Mouse (Mus musculus) neural tube, embryonic 15.5 days (tissue): ENCODE measurements around the gene Lpp. TPM values are rescaled to one million over a fixed set of nuclear protein-coding genes. Genes with fewer than 3 reads are reported as not detected.

ENCODE experiments used
- ATAC-seq: fragments of 200-750 bp; cut with Nextera tagmentation; 2 replicates; pipeline ENCODE4 v1.8.0; 2017; ENCODE audit warnings: mild to moderate bottlenecking, moderate TSS enrichment, moderate library complexity; ENCODE audit not compliant: low FRiP score
- H3K27ac ChIP-seq: fragments of 300-500 bp; sonication (generic); replicated peaks from 2 replicates; pipeline ENCODE4 v1.5.1; 2015; ENCODE audit warnings: mild to moderate bottlenecking, inconsistent platforms
- H3K27me3 ChIP-seq: fragments of 300-500 bp; sonication (generic); replicated peaks from 2 replicates; pipeline ENCODE4 v1.6.1; 2015; ENCODE audit warnings: inconsistent platforms
- H3K36me3 ChIP-seq: fragments of 300-500 bp; sonication (generic); 2 replicates; pipeline ENCODE4 v1.6.1; 2015; ENCODE audit warnings: inconsistent platforms
- H3K4me1 ChIP-seq: fragments of 300-500 bp; sonication (generic); 2 replicates; pipeline ENCODE4 v1.6.1; 2015; ENCODE audit warnings: inconsistent platforms
- H3K4me2 ChIP-seq: fragments of 300-500 bp; sonication (generic); 2 replicates; pipeline ENCODE4 v1.6.1; 2015; ENCODE audit warnings: inconsistent platforms, mild to moderate bottlenecking, moderate library complexity
- H3K4me3 ChIP-seq: fragments of 300-500 bp; sonication (generic); replicated peaks from 2 replicates; pipeline ENCODE4 v1.5.1; 2015; ENCODE audit warnings: mild to moderate bottlenecking, inconsistent platforms
- H3K9ac ChIP-seq: fragments of 300-500 bp; sonication (generic); replicated peaks from 2 replicates; pipeline ENCODE4 v1.6.1; 2015; ENCODE audit warnings: mild to moderate bottlenecking, inconsistent platforms
- H3K9me3 ChIP-seq: fragments of 300-500 bp; sonication (generic); replicated peaks from 2 replicates; pipeline ENCODE4 v1.6.1; 2016; ENCODE audit warnings: inconsistent platforms
- WGBS: fragments of 180-500 bp; shearing (Covaris S2); methylation state at CpG from one replicate; pipeline ENCODE4 v1.1.7; 2015; ENCODE audit warnings: mixed read lengths; 5-methylcytosine and 5-hydroxymethylcytosine counted together
- polyA plus RNA-seq: library from polyadenylated mRNA; unstranded; fragments of >200 nt; fragmentation: Nextera tagmentation; extraction: Ambion mirVana; gene quantifications from 2 replicates; pipeline ENCODE4 v1.2.1, GENCODE M21; 2015

Gene Lpp
- polyA plus RNA-seq, 1 experiment from 2014 or later = 10.6 TPM

DNA sequence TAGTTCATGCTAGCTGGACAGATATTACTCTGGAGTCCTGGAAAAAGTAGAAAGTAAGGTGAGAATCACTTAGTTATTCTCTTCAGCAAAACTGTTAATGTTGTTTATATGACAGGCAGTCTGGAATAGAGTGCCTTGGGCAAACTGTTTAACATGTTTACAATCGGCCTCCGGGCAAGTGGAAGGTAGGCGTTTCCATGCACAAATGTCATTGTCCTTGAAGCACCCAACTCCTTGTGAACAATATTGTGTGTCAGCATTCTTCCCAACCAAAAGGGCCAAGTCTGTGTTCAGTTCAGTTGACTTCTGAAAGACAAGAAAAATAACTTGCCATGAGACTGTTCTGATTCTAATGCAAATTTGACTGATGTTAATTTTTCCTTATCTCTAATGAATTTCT lies 539.5 kb downstream of the Lpp start:
- H3K4me3 ChIP-seq = no peak overlapping the region
- H3K27me3 ChIP-seq = no peaks in the 10 kb centered on the region
- no peak overlapping the region for H3K4me2 ChIP-seq
- no peaks in the 10 kb centered on the region for H3K36me3 ChIP-seq
- no peak for ATAC-seq
- no peak overlapping the region for H3K9ac ChIP-seq
- H3K9me3 ChIP-seq = no peaks in the 10 kb centered on the region
- no peak overlapping the region for H3K27ac ChIP-seq
- 55% methylated on average over 3 of the region's 3 CpGs for WGBS
- H3K4me1 ChIP-seq = 0 out of 2 replicates have a peak, but pooled peaks cover 3% of the 10 kb centered on the region

DNA sequence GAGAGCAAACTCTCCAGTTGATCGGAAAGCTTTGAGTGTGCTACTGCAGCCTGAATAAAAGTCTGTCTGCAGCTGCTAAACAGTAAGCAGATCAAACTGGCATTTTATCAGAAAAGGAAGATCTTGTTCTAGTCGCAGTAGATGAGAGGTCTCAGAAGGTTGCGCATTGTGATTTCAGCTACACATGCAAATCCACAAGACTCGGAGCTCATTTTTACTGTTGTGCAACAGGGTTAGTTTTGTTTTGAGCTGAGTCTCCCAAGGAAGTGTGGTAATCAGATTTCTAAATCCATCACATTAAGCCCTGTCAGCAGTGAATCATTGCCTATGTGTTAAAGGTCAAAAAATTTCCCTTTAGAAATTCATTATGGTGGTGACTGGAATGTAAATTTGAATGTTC lies 540.4 kb downstream of the Lpp start:
- no peak for ATAC-seq
- no peak overlapping the region for H3K9ac ChIP-seq
- H3K27me3 ChIP-seq = no peaks in the 10 kb centered on the region
- H3K4me2 ChIP-seq = no peak overlapping the region
- 0 out of 2 replicates have a peak, but pooled peaks cover 3% of the 10 kb centered on the region for H3K4me1 ChIP-seq
- H3K27ac ChIP-seq = no peak overlapping the region
- no peak overlapping the region for H3K4me3 ChIP-seq
- WGBS = 82% methylated on average over 4 of the region's 4 CpGs
- H3K36me3 ChIP-seq = no peaks in the 10 kb centered on the region
- H3K9me3 ChIP-seq = no peaks in the 10 kb centered on the region

DNA sequence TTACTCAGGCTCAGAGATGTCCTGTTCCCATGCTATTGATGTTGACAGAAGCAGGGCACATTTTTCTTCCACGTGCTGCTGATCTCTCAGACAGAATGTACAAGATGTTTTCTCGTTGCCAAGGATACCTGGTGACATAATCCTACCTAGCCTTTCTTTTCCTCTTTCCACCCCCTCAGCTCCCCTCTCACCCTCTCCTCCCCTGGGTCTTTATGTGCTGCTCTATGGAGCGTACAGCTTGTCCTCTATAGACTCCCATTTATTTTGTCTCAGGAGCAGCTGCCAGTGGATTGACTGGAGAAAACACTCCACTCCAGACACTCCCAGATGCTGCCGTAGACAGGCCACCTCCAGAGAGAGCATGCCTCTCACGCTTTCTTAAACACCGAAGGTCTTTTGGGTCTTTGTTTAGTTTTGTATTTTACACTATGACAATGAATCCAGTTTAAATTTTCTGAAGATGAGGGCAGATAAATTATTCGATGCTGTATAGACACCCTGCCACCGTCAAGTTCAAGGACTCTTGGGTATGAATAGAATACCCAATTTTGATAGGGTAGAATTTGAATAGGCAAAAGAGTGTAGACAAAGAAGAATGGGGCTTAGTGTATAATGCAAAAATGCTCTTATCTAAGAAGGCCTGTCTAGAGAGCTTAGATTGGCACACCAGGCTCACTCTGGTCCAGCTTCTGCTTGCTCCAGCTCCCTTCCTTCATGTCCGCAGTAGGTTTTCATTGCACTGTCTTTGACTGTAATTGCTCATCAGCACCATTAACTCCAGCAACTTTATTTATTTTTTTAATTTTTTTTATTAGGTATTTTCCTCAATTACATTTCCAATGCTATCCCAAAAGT lies 548.2 kb downstream of the Lpp start:
- ATAC-seq = no peak
- peaks cover 12% of the 10 kb centered on the region; the same call in 1 of the 2 replicates for H3K4me1 ChIP-seq
- no peaks in the 10 kb centered on the region for H3K27me3 ChIP-seq
- no peak overlapping the region for H3K27ac ChIP-seq
- no peak overlapping the region for H3K4me2 ChIP-seq
- no peak overlapping the region for H3K9ac ChIP-seq
- no peaks in the 10 kb centered on the region for H3K9me3 ChIP-seq
- H3K36me3 ChIP-seq = no peaks in the 10 kb centered on the region
- WGBS = 35% methylated on average over 9 of the region's 9 CpGs
- H3K4me3 ChIP-seq = no peak overlapping the region

DNA sequence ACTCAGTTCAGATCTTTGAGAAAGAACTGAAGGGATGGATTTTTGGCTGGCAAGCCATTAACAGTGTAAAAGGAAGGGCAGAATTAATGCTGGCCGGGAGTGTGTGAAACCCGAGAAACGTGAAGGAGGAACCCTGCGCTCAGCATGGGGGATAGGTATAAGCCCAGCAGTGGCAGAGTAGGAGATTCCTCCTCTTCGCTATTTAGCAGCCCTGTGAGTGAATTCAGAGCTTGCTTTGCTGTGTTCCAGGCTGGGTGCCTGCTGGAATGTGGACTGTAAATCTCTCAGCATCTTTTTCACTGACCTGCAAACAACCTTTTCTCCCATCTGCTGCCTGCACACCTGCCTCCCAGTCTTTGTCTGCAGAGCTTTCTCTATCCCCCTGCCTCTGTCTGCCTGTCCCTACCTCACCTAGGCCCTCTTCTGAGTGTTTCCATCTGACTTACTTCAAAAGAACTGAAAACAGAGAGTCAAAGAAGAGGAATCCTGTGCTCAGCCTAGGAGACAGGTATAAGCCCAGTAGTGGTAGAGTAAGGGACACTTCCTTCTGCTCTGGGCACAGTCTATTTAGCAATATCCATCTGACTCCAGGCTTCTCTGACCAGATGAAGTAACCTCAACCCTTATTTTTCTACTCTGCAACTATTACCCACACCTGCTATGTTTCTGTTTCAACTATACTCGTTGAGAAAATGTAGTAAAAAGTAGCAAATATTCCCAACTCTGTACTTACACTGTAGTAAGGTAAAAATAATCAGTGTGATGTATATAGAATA lies 550.4 kb downstream of the Lpp start:
- no peaks in the 10 kb centered on the region for H3K9me3 ChIP-seq

DNA sequence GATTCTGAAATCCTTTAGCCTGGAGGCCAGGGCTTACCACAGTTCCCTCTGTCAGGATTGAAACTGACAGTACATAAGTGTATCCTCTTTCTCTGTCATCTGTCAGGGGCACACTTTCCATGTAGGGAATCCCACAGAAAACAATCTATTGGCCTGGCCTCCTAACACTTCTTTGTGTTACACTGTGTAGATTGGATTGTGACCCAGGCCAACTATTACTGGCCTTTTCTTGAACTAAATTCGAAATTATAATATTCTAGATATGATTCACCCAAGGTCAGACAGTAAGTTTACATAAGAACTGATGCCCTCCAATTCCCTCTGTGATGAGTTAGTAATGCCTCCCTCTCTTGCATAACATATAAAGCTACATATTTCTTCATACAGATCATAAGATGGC lies 553.0 kb downstream of the Lpp start:
- WGBS = 92% methylated on average over 1 of the region's 1 CpGs
- Histone ChIP-seq H3K36me3 (no peaks in the 10 kb centered on the region), H3K27ac (no peak overlapping the region), H3K4me1 (peaks cover 14% of the 10 kb centered on the region), H3K9ac (no peak overlapping the region), H3K27me3 (no peaks in the 10 kb centered on the region), H3K9me3 (no peaks in the 10 kb centered on the region), H3K4me3 (no peak overlapping the region), H3K4me2 (no peak overlapping the region)
- ATAC-seq = no peak

More for the DNA sequence above, 550.4 kb downstream of the Lpp start:
- H3K9ac ChIP-seq = no peak overlapping the region
- H3K36me3 ChIP-seq = no peaks in the 10 kb centered on the region
- 27% methylated on average over 6 of the region's 6 CpGs for WGBS
- ATAC-seq = peak; percentile 31; the same call in 1 of the 2 replicates
- no peak overlapping the region for H3K27ac ChIP-seq
- H3K4me1 ChIP-seq = peaks cover 12% of the 10 kb centered on the region; the same call in 1 of the 2 replicates
- no peak overlapping the region for H3K4me2 ChIP-seq
- no peak overlapping the region for H3K4me3 ChIP-seq
- H3K27me3 ChIP-seq = no peaks in the 10 kb centered on the region

DNA sequence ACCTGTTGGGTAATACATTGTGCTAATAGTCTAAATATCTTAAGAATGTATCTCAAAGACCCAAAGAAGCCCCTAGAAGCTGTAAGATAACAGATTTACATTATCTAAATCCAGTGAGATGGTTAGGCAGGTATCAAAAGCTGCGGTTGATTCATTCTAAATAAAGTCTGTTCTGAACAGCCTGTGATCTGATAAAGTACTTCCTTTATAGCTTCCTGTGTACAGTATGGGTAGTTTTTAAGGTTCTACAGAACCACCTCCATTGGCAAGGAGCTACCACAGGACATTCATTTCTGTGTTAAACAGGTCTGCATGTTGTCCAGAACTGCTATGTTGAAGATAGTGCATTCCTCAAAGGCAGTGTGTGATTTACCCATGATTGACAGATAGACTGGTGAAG lies 554.2 kb downstream of the Lpp start:
- peaks cover 15% of the 10 kb centered on the region for H3K4me1 ChIP-seq
- H3K36me3 ChIP-seq = no peaks in the 10 kb centered on the region
- 96% methylated on average over 1 of the region's 1 CpGs for WGBS
- H3K9ac ChIP-seq = no peak overlapping the region
- H3K9me3 ChIP-seq = no peaks in the 10 kb centered on the region
- no peak overlapping the region for H3K4me2 ChIP-seq
- ATAC-seq = no peak
- H3K27ac ChIP-seq = no peak overlapping the region
- no peak overlapping the region for H3K4me3 ChIP-seq
- H3K27me3 ChIP-seq = no peaks in the 10 kb centered on the region

DNA sequence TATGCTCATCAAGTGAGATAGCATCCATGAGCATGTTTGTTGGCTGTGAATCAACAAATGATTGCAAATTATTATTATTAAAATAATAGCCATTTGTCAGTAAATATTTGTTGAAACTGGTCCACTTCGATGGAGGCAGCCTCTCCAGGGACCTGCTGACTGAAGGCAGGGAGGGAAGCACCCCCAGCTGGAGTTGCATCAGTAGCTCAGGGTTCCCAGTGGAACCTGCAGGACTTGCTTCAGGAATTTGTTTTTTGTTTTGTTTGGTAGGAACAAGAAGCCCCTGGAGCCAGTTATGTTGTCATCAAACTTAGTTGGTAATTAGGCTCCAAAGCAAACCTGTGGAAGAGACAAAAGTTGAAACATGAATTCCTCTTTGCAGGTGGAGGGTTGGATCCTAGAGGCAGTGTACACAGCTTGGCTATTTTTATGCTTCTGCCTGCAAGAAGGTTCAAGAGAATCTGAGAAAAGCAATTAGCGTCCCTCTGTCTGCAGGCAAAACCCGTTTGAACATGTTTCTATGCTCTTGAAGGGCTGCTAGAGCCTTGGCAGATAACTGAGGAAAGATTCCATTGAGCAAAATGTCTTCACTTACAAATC lies 554.9 kb downstream of the Lpp start:
- no peaks in the 10 kb centered on the region for H3K36me3 ChIP-seq
- H3K9me3 ChIP-seq = no peaks in the 10 kb centered on the region
- no peaks in the 10 kb centered on the region for H3K27me3 ChIP-seq
- WGBS = 75% methylated on average over 3 of the region's 3 CpGs
- ATAC-seq = no peak
- H3K27ac ChIP-seq = no peak overlapping the region
- H3K4me2 ChIP-seq = no peak overlapping the region
- H3K9ac ChIP-seq = no peak overlapping the region
- no peak overlapping the region for H3K4me3 ChIP-seq
- peaks cover 15% of the 10 kb centered on the region for H3K4me1 ChIP-seq

DNA sequence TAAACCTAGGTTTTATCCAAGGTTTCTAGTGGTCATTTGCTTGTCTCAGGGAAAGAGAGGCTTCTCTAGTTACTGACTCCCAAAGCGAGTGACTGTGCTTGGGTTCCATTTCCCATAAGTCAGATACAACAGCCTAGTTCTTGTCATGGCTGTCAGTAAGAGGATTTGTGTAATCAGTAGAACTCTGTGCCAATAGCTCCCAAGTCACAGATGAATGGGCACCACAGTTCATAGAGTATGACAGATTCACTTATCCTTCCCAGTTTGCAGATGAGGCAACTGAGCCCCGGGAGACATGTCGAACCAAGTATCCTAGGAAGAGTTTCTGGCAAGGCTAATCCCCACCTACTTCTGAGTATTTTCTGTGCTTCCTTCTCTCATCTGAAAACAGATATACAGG lies 556.0 kb downstream of the Lpp start:
- Histone ChIP-seq H3K4me1 (peaks cover 10% of the 10 kb centered on the region; the same call in 1 of the 2 replicates), H3K9me3 (no peaks in the 10 kb centered on the region), H3K27ac (no peak overlapping the region), H3K36me3 (no peaks in the 10 kb centered on the region), H3K4me3 (no peak overlapping the region), H3K9ac (no peak overlapping the region), H3K27me3 (no peaks in the 10 kb centered on the region), H3K4me2 (no peak overlapping the region)
- 90% methylated on average over 3 of the region's 3 CpGs for WGBS
- no peak for ATAC-seq

DNA sequence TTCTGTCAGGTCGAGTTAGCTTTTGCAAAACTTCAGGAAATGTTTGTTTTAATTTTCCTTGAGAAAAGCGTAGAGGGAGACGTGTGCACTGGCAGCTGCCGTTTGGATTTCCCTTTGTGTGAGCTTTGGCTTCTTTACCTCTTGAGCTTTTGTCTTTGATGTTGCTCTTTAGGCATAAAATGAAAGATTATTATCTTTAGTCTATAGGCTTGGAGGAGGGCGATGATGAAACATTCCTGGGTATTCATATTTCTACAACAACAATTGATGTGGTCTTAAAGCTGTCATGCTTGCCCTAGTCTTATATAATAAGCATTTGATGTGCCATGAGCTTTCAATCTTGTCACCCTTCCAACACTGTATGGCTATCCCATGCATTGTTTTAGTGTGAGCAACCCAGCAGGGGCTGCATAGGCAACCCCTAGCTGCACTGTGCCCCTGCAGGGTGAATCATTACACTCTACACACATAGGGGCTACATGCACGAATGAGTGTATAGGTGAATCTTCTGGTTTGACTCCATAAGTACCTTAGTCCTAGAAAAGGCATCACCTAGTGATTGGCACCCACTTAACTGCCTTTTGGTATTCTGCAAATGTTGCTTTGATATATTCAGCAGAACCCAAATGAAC lies 556.9 kb downstream of the Lpp start:
- Histone ChIP-seq H3K4me1 (peaks cover 10% of the 10 kb centered on the region; the same call in 1 of the 2 replicates), H3K9me3 (no peaks in the 10 kb centered on the region), H3K27ac (no peak overlapping the region), H3K4me2 (no peak overlapping the region), H3K9ac (no peak overlapping the region), H3K4me3 (no peak overlapping the region), H3K36me3 (no peaks in the 10 kb centered on the region), H3K27me3 (no peaks in the 10 kb centered on the region)
- 42% methylated on average over 6 of the region's 6 CpGs for WGBS
- no peak for ATAC-seq

DNA sequence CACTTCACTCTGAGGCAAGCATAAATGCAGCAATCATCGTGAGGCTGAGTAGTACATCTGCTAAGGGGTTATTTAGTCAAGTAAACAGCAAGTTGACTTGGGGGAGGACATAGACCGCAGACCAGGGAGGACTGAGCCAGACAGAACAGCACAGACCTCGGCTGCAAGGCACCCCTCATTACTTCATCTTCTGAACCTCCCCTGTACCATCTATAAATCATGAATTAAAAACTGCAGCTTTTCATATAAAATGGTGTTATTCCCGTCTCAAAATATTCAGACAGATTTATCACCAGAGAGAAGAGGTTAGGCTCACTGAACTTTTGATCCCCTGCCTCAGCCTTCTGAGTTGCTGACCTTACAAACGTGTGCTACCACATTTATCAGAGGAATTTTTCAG lies 558.6 kb downstream of the Lpp start:
- Histone ChIP-seq H3K9me3 (0 out of 2 replicates have a peak, but pooled peaks cover 3% of the 10 kb centered on the region), H3K4me3 (no peak overlapping the region), H3K4me2 (no peak overlapping the region), H3K9ac (no peak overlapping the region), H3K27me3 (no peaks in the 10 kb centered on the region), H3K4me1 (peaks cover 10% of the 10 kb centered on the region; the same call in 1 of the 2 replicates), H3K27ac (no peak overlapping the region), H3K36me3 (no peaks in the 10 kb centered on the region)
- no peak for ATAC-seq
- 44% methylated on average over 5 of the region's 5 CpGs for WGBS

DNA sequence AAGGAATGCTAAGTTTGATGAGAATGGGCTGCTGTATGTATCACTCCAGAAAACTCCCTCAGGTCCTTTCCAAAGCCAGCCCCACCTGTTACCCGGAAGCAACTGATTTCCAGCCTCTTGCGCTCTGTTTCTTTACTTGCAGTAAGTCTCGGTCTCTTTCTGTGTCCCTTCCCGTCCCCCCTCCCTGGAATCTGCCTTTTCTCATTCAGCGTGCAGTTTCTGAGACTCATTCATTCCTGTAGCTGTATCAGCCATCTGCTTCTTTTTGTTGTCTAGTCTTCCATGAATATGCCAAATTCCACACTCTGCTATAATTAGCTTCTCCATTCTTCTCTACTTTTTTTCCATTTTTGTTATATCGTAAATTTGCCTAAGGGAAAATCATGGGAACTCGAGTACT lies 561.7 kb downstream of the Lpp start:
- Histone ChIP-seq H3K36me3 (no peaks in the 10 kb centered on the region), H3K9ac (no peak overlapping the region), H3K4me3 (no peak overlapping the region), H3K27me3 (no peaks in the 10 kb centered on the region), H3K9me3 (0 out of 2 replicates have a peak, but pooled peaks cover 3% of the 10 kb centered on the region), H3K27ac (no peak overlapping the region), H3K4me1 (peaks cover 10% of the 10 kb centered on the region; the same call in 1 of the 2 replicates), H3K4me2 (no peak overlapping the region)
- WGBS = 69% methylated on average over 7 of the region's 7 CpGs
- no peak for ATAC-seq
